Mouse (Mus musculus) lung, embryonic 16.5 days (tissue): ENCODE measurements around the gene Edem2. TPM values are rescaled to one million over a fixed set of nuclear protein-coding genes. Genes with fewer than 3 reads are reported as not detected.

Experiments used
- ATAC-seq: fragments of 200-750 bp; cut with Nextera tagmentation; 2 replicates; pipeline ENCODE4 v1.8.0; 2017; ENCODE audit warnings: low read depth, mild to moderate bottlenecking, moderate library complexity
- H3K27ac ChIP-seq: fragments of 300-500 bp; sonication (generic); 2 replicates; pipeline ENCODE4 v1.5.1; 2014; ENCODE audit warnings: mild to moderate bottlenecking, control low read depth, low read length
- H3K27me3 ChIP-seq: fragments of 300-500 bp; sonication (generic); 2 replicates; pipeline ENCODE4 v1.6.1; 2014; ENCODE audit warnings: low read depth, low read length, mixed read lengths; ENCODE audit not compliant: control insufficient read depth, insufficient read depth
- H3K36me3 ChIP-seq: fragments of 300-500 bp; sonication (generic); 2 replicates; pipeline ENCODE4 v1.6.1; 2014; ENCODE audit warnings: low read length; ENCODE audit not compliant: control insufficient read depth, insufficient read depth
- H3K4me1 ChIP-seq: fragments of 300-500 bp; sonication (generic); replicated peaks from 2 replicates; pipeline ENCODE4 v1.6.1; 2014; ENCODE audit warnings: low read length, mixed read lengths; ENCODE audit not compliant: control insufficient read depth, insufficient read depth
- H3K4me2 ChIP-seq: fragments of 300-500 bp; sonication (generic); 2 replicates; pipeline ENCODE4 v1.6.1; 2014; ENCODE audit warnings: low read depth, low read length, control low read depth
- H3K4me3 ChIP-seq: fragments of 300-500 bp; sonication (generic); 2 replicates; pipeline ENCODE4 v1.5.1; 2014; ENCODE audit warnings: mild to moderate bottlenecking, low read length, control low read depth
- H3K9ac ChIP-seq: fragments of 300-500 bp; sonication (generic); 2 replicates; pipeline ENCODE4 v1.6.1; 2014; ENCODE audit warnings: low read length, control low read depth
- H3K9me3 ChIP-seq: fragments of 300-500 bp; sonication (generic); 2 replicates; pipeline ENCODE4 v1.6.1; 2016; ENCODE audit warnings: low read length; ENCODE audit not compliant: control insufficient read depth
- WGBS: fragments of 180-500 bp; shearing (Covaris S2); extraction: QIAGEN DNeasy Blood & Tissue Kit; methylation state at CpG from one replicate; pipeline ENCODE4 v1.1.7; 2014; 5-methylcytosine and 5-hydroxymethylcytosine counted together
- polyA plus RNA-seq: library from polyadenylated mRNA; unstranded; fragments of >200 nt; fragmentation: Nextera tagmentation; extraction: Ambion mirVana; gene quantifications from 2 replicates; pipeline ENCODE4 v1.2.1, GENCODE M21; 2015

The Edem2 gene
- polyA plus RNA-seq, 1 experiment from 2014 or later, result 47.0 TPM

DNA sequence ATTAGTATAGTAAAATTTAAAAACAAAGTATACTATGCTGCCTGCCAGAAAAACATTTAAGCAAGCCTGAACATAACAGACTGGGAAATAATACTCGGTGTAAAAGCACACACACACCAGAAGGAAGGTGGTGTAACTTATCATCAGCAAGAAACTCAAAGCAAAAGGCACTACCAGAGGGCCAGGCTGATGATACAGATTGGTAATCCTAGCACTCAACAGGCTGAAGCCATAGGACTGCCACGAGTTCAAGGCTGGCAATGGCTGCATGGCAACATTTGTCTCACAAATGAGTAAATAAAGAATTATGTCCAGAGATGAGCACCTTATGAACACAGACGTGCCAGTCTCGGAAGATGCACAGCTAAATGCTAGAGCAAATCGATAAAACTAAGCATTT, 45.5 kb downstream of the Edem2 start:
- ATAC-seq, result no peak
- H3K9me3 ChIP-seq, result no peaks in the 10 kb centered on the region
- H3K36me3 ChIP-seq, result no peaks in the 10 kb centered on the region
- WGBS, result 88% methylated on average over 5 of the region's 5 CpGs
- H3K27me3 ChIP-seq, result no peaks in the 10 kb centered on the region
- no peak overlapping the region for H3K27ac ChIP-seq
- no peak overlapping the region for H3K9ac ChIP-seq
- no peaks in the 10 kb centered on the region for H3K4me1 ChIP-seq
- H3K4me3 ChIP-seq, result no peak overlapping the region
- no peak overlapping the region for H3K4me2 ChIP-seq

GRCm38 (mm10) chr2:155683137-155683536, 46.1 kb downstream of the Edem2 start:
- Histone ChIP-seq H3K4me3 (no peak overlapping the region), H3K27me3 (no peaks in the 10 kb centered on the region), H3K27ac (no peak overlapping the region), H3K36me3 (no peaks in the 10 kb centered on the region), H3K9ac (no peak overlapping the region), H3K9me3 (no peaks in the 10 kb centered on the region), H3K4me2 (no peak overlapping the region), H3K4me1 (no peaks in the 10 kb centered on the region)
- whole genome bisulfite sequencing, result 63% methylated on average over 3 of the region's 3 CpGs
- ATAC-seq, result no peak

DNA sequence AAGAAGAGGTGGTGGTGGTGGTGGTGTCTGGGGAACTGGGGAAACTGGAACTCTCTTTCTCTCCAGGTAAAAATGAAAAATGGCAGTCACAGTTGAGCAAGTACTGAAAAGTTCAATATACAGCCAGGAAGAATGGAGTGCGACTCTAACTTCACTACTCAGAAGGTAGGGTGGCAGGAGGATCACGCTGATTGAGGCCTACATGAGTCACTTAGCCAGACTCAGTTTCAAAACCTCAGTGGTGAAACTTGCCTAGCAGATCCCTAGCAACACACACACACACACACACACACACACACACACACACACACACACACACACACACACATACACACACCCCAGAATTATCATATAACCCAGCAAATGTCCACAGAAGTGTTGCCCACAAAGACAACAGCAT, 47.4 kb downstream of the Edem2 start:
- no peak overlapping the region for H3K27ac ChIP-seq
- no peak for ATAC-seq

GRCm38 (mm10) chr2:155681194-155681593, 48.1 kb downstream of the Edem2 start:
- Histone ChIP-seq H3K27ac (no peak overlapping the region), H3K27me3 (no peaks in the 10 kb centered on the region), H3K4me1 (no peaks in the 10 kb centered on the region), H3K4me3 (no peak overlapping the region), H3K36me3 (no peaks in the 10 kb centered on the region), H3K9me3 (no peaks in the 10 kb centered on the region), H3K4me2 (no peak overlapping the region), H3K9ac (no peak overlapping the region)
- no peak for ATAC-seq
- WGBS, result 62% methylated on average over 8 of the region's 8 CpGs

More for the DNA sequence above, 47.4 kb downstream of the Edem2 start:
- Histone ChIP-seq H3K9ac (no peak overlapping the region), H3K4me2 (no peak overlapping the region), H3K4me3 (no peak overlapping the region), H3K9me3 (no peaks in the 10 kb centered on the region), H3K4me1 (no peaks in the 10 kb centered on the region), H3K36me3 (no peaks in the 10 kb centered on the region), H3K27me3 (no peaks in the 10 kb centered on the region)
- WGBS, result 80% methylated on average over 2 of the region's 2 CpGs

- Histone ChIP-seq H3K4me2 (no peak overlapping the region), H3K4me1 (no peaks in the 10 kb centered on the region), H3K9ac (no peak overlapping the region), H3K36me3 (no peaks in the 10 kb centered on the region), H3K27me3 (no peaks in the 10 kb centered on the region), H3K4me3 (no peak overlapping the region), H3K9me3 (no peaks in the 10 kb centered on the region), H3K27ac (no peak overlapping the region)
- ATAC-seq, result no peak
- WGBS, result 58% methylated on average over 5 of the region's 5 CpGs
These were observed 48.7 kb downstream of the Edem2 start for GRCm38 (mm10) chr2:155680591-155680990.

DNA sequence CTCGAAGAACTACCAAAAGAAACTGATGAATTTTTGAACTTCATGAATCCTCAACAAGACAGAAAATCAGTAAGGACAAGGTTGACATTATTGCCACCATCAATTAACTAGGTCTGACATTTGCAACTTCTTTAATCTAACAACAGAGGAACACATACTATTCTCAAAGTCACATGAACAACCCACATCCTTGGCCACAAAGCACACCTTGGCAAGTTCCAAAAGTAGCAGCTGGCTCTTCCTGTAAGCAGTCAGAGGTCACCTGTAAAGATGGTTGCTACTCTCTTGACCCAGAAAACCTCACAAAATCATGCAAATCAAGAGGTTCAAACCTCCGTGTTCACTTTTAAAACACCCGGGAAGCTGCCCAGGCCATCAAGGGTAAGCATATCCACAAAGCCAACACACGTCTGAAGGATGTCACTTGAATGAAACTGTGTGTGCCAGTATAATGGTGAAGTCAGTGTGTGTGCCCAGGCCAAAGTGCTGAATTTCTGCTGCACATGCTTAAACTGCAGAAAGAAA, 49.6 kb downstream of the Edem2 start:
- Histone ChIP-seq H3K36me3 (no peaks in the 10 kb centered on the region), H3K4me1 (no peaks in the 10 kb centered on the region), H3K27me3 (no peaks in the 10 kb centered on the region), H3K4me2 (no peak overlapping the region), H3K9ac (no peak overlapping the region), H3K9me3 (no peaks in the 10 kb centered on the region), H3K27ac (no peak overlapping the region), H3K4me3 (no peak overlapping the region)
- WGBS, result 84% methylated on average over 4 of the region's 4 CpGs
- ATAC-seq, result no peak

- Histone ChIP-seq H3K36me3 (peaks cover 5% of the 10 kb centered on the region; the same call in 1 of the 2 replicates), H3K9ac (no peak overlapping the region), H3K4me2 (no peak overlapping the region), H3K4me3 (no peak overlapping the region), H3K9me3 (no peaks in the 10 kb centered on the region), H3K27me3 (no peaks in the 10 kb centered on the region), H3K4me1 (no peaks in the 10 kb centered on the region), H3K27ac (no peak overlapping the region)
- WGBS, result 56% methylated on average over 4 of the region's 4 CpGs
- ATAC-seq, result no peak
These were observed 54.2 kb downstream of the Edem2 start for GRCm38 (mm10) chr2:155675118-155675517.

GRCm38 (mm10) chr2:155673546-155673945, 55.7 kb downstream of the Edem2 start:
- Histone ChIP-seq H3K4me3 (no peak overlapping the region), H3K4me1 (no peaks in the 10 kb centered on the region), H3K27me3 (no peaks in the 10 kb centered on the region), H3K27ac (no peak overlapping the region), H3K4me2 (no peak overlapping the region), H3K9me3 (no peaks in the 10 kb centered on the region), H3K9ac (no peak overlapping the region), H3K36me3 (peaks cover 5% of the 10 kb centered on the region; the same call in 1 of the 2 replicates)
- no peak; the same call in 1 of the 2 replicates for ATAC-seq
- whole genome bisulfite sequencing, result 21% methylated on average over 2 of the region's 2 CpGs

DNA sequence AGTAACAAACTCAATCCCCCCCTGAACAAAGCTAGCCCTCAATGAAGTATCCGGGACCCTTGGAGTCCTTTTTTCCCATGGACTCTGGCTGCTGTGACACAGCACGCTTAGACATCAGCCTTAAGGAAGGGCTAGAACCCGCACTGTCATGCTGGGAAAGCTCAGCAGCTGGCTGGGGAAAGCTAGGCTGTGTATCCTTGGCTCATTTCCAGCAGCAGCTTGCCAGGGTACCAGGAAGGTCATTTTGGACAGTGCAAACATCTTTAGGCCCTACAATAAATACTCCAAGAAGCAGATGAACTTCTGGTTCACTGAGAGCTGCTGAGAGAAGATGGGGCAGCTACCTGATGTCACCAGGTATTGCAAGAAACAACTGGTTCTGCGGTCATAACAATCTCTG, 58.0 kb downstream of the Edem2 start:
- no peak overlapping the region for H3K27ac ChIP-seq
- H3K4me2 ChIP-seq, result no peak overlapping the region
- no peak for ATAC-seq
- 72% methylated on average over 4 of the region's 4 CpGs for WGBS
- H3K9me3 ChIP-seq, result no peaks in the 10 kb centered on the region
- no peak overlapping the region for H3K9ac ChIP-seq
- peaks cover 13% of the 10 kb centered on the region for H3K36me3 ChIP-seq
- no peaks in the 10 kb centered on the region for H3K4me1 ChIP-seq
- H3K27me3 ChIP-seq, result no peaks in the 10 kb centered on the region
- H3K4me3 ChIP-seq, result no peak overlapping the region

GRCm38 (mm10) chr2:155668461-155668860, 60.8 kb downstream of the Edem2 start:
- H3K4me1 ChIP-seq, result no peaks in the 10 kb centered on the region
- ATAC-seq, result no peak

More at GRCm38 (mm10) chr2:155668461-155668860, 60.8 kb downstream of the Edem2 start:
- no peaks in the 10 kb centered on the region for H3K9me3 ChIP-seq
- peaks cover 31% of the 10 kb centered on the region for H3K36me3 ChIP-seq
- 81% methylated on average over 4 of the region's 4 CpGs for WGBS
- H3K4me3 ChIP-seq, result no peak overlapping the region
- no peak overlapping the region for H3K27ac ChIP-seq
- H3K9ac ChIP-seq, result no peak overlapping the region
- no peaks in the 10 kb centered on the region for H3K27me3 ChIP-seq
- no peak overlapping the region for H3K4me2 ChIP-seq
